Mouse (Mus musculus) liver, adult (tissue): Measurements from ENCODE around the gene Cbln3.

Source experiments
- GATA4 ChIP-seq: IDR thresholded peaks from 2 replicates; pipeline ENCODE4 v1.6.1; 2014; ENCODE audit warnings: mild to moderate bottlenecking, low read length; ENCODE audit not compliant: insufficient replicate concordance

The Cbln3 gene

GRCm38 (mm10) chr14:55884166-55884565 is at the start of gene Cbln3:
Gene Cbln3, minus strand, starts transcription at chr14:55884392.
- TF ChIP-seq GATA4 = no peak

DNA sequence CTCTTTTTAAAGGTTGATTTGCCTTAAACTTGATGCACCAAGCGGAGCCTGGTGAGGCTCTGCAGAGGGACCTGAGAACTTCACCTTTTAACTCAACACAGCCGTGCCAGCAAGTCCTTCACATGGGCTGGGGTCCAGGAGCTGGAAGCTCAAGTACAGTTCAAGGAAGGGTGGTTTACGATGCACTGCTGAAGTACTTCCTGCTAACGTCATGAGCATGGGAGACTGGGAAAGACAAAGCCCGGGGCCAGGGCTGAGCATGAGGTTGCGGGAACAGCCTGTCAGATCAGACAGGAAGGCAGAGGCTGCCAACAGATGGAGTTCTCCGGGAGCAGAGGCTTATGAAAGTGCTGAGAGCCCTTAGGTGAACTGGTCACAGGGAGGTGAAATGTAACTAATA is 49.4 kb upstream of the Cbln3 start:
- no peak for TF ChIP-seq GATA4

DNA sequence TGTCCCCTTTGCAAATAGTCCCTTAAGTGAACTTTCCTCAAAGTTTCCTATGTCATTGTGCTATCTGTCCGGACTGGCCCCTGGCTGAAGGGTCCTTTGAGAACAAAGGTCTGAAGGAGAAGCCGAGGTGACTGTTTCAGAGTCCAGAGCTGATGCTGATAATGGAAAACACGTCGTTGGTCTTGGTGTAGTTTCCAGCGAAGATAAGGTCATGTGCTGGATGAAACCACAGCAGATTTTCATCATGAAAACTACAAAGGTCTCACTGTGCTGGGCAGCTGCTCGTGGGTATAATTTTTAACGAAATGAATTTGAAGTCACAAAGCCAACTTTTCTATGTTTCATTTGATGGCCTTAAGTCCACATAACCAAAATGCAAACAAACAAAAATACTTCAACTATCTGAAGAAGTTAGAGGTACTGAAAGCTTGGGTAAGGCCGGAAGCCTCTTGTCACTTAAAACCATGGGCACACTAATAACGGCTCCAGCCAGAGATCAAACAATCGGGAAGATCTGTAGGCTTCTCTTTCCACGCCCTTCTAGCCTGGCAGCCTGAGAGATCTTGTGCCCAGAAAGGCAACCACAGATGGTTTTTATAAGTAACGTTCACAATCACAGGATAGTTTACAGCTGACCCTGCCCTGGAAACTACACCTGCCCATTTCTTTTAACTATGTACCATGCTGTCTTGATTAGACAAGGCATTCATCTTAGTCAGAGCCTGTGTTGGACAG is 45.2 kb upstream of the Cbln3 start:
- TF ChIP-seq GATA4 = no peak

DNA sequence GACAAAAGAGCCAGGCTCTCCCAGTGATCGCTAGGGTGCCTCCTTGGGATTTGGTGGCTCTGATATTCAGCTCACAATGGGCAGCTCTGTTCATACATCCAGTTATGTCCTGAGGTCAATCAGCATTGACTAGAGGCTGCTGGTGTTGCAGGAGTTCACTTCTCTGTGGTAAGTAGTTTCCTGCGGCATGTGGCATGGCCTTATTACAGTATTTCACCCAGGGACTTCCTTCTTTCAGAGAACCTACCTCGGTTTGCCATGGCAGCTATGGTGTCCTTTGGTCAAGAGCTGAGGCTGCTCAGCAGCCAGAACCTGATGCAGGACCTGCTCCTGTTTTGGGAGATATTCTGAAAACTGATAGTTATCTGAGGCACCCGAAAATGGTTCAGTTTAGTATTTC is 42.7 kb upstream of the Cbln3 start:
- TF ChIP-seq GATA4 = no peak

DNA sequence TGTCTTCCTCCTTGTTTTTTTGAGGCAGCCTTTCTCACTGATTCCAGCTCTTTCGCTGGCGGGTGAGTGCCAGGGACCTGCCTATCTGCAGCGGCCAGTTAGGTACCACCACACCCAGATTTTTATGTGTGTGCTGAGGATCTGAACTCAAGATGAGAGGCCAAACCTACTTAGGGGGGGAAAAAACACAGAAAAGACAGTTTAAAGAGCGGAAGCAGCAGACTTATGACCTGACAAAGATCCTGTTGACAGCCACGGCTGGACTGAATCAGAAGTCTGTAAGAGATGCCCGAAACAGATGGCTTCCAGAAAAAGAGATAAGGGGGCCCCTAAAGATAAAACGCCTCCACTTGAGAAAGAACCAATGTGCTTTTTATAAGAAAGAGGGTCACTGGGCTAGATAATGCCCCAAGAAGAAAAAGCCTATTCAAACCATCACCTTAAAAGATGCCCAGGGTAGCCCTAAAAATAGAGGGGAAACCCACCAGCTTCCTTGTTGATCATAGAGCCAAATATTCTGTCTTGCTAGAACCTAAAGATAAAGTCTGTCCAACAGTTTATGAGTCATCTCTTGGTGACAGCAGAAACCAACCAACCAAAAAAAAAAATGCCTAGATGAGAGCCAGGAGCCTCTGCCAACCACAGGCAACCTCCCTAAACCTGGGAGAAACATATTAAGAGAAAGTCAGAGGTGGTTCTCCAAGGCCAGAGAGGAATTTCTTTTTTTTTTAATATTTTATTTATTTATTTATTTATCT is 38.5 kb upstream of the Cbln3 start:
- TF ChIP-seq GATA4 = no peak

- TF ChIP-seq GATA4 = no peak
These were observed 34.3 kb upstream of the Cbln3 start for GRCm38 (mm10) chr14:55918240-55919082.

- no peak for TF ChIP-seq GATA4
These were observed 29.2 kb upstream of the Cbln3 start for GRCm38 (mm10) chr14:55913406-55913805.

GRCm38 (mm10) chr14:55905518-55905917 is 21.3 kb upstream of the Cbln3 start:
- no peak for TF ChIP-seq GATA4

- TF ChIP-seq GATA4 = no peak
These were observed 16.2 kb upstream of the Cbln3 start for GRCm38 (mm10) chr14:55900414-55900755.

DNA sequence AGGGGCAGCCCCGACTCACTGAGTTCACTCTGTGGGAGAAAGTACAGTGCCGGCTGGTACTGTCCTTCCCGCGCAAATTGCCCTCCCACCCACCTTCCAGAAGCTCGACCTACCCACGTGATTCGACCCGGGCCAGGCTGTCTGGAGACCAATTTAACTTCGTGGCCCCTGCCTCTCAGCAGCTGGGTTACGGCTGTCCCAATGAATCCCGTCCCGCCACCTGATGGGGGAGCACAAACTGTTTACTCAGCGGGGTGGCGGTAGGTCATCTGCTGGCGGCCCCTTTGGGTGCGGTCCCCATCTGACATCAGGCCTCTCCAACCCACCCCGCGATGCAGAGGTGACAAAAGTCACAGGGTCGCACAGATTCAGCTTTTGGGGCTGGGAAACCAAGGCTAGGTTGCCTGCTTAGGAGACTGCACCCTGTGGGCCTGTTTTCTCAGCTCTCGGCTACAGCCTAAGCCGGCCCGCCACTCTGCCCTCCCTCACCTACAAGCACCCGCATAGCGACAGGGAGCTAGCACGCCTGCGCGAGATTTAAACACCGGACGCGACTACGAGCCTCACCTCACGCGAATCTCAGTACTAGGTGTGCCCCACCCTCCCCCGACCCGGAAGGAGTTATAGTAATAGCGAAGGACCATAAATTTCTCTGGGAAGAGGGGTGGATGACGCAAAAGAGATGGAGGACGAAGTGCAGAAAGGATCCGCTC is 15.7 kb upstream of the Cbln3 start, which contains the start of gene Sdr39u1:
Gene Sdr39u1 (minus strand): TSS at position 593 of the 713 bp plus-strand sequence.
- no peak for TF ChIP-seq GATA4

DNA sequence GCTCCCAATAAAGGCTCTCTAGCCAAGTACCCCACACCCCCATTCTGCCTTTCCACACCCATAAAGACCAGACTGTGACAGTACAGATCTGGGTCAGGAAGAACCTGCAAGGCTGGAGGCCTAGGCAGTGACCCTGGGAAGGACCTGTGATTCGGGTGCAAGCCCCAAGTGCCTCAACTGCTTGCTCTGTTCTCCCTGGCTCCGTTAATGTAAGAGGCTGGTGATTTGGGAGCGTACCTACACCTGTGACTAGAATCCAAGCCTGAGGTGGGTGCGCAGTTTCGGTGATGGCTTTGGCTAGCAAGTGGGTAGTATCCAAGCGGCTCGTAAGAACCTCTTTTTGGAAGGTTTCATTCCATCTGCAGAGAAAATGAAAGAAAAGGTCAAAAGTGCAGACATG is 14.8 kb upstream of the Cbln3 start:
- no peak for TF ChIP-seq GATA4

DNA sequence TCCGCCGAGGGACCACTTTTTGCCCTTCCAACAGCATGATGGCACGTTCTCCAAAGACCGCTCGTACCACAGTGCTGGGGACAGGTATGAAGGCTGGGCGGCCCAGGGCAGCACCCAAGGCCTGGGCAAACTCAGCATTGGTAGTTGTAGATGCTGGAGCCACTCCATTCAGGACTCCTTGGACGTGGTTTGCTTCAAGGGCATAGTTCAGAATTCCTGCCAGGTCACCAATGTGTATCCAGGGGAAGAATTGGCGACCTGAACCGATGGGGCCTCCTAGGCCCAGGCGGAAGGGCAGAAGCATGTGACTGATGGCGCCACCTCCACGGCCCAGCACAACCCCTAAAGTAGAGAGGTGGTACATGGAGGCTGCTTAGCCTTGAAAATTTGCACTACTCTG is 13.5 kb upstream of the Cbln3 start:
- no peak for TF ChIP-seq GATA4

GRCm38 (mm10) chr14:55886571-55887382 is 2.6 kb upstream of the Cbln3 start:
- TF ChIP-seq GATA4 = no peak

DNA sequence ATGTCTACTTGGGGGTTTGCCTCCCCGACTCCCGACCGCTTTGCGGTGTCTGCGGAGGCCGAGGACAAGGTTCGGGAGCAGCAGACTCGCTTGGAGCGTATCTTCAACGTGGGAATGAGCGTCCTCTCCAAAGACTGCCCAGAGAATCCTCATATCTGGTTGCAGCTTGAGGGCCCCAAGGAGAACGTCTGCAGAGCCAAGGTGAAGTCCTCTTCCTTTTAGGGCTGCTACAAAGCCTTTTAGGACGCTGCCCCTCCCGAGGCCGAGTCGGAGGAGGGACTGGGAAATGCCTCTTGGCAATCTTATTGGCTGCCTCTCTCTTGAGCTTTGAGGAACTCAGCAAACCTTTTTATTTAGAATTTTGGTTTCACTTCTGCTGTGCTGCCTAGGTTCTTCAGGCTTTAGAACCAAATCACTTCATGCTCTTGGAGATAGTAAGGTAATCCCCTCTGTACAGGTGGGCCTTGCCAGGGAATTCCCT is 1.6 kb upstream of the Cbln3 start:
- no peak for TF ChIP-seq GATA4
